Mouse (Mus musculus) macrophage (primary cell): ENCODE data around the gene Vmn1r100. TPM values are rescaled to one million over a fixed set of nuclear protein-coding genes. Genes with fewer than 3 reads are reported as not detected.
"Not testable (repeated sequence)": the region's sequence is repeated elsewhere in the genome, so short reads cannot be mapped to it uniquely, and the experiment has no call there.

Experiments used
- H3K27ac ChIP-seq: fragments of 350-480 bp; formaldehyde crosslinking; 2 replicates; pipeline ENCODE4 v1.9.0; 2021
- H3K36me3 ChIP-seq: fragments of 350-480 bp; formaldehyde crosslinking; 2 replicates; pipeline ENCODE4 v1.9.0; 2021; ENCODE audit errors: inconsistent target
- H3K4me3 ChIP-seq: fragments of 350-480 bp; formaldehyde crosslinking; 2 replicates; pipeline ENCODE4 v1.9.0; 2021; ENCODE audit errors: inconsistent target
- H3K79me2 ChIP-seq: fragments of 350-480 bp; formaldehyde crosslinking; 2 replicates; pipeline ENCODE4 v1.9.0; 2021; ENCODE audit errors: inconsistent target
- WGBS: methylation state at CpG from one replicate; pipeline ENCODE4 v1.1.7; 2026; ENCODE audit warnings: inconsistent platforms; ENCODE audit not compliant: missing documents; 5-methylcytosine and 5-hydroxymethylcytosine counted together
- polyA plus RNA-seq: library from polyadenylated mRNA; stranded (reverse); fragments of 250-400 nt; gene quantifications from 3 replicates; pipeline ENCODE4 v1.2.4, GENCODE M21; 2018; ENCODE audit warnings: inconsistent platforms
- total RNA-seq, 78 experiments: library from RNA; depleted of rRNA; stranded (reverse); fragments of 250-400 nt; gene quantifications; 1 replicate in 9 of 78; 2 replicates in 24 of 78; 3 replicates in 43 of 78; 4 replicates in 2 of 78; pipeline ENCODE4 v1.2.4; 2018; ENCODE audit warnings: inconsistent platforms in 56 of 78

Vmn1r100 gene
- total RNA-seq (2018; cell fraction: chromatin; rRNA removed): not detected
- not detected for total RNA-seq (2018; cell fraction: cytosol; rRNA removed)
- total RNA-seq (2018; cell fraction: nucleus; rRNA removed): not detected
- polyA plus RNA-seq: not detected in 3 replicates

GRCm38 (mm10) chr7:20417642-20418041 is at the start of gene Vmn1r100:
Gene Vmn1r100, plus strand, starts transcription at chr7:20417942.
- not testable (repeated sequence) for H3K79me2 ChIP-seq, H3K4me3 ChIP-seq, H3K27ac ChIP-seq, H3K36me3 ChIP-seq
- no CpG with 5 or more reads among the region's 3 CpGs for WGBS

- not testable (repeated sequence) for H3K79me2 ChIP-seq, H3K4me3 ChIP-seq, H3K36me3 ChIP-seq, H3K27ac ChIP-seq
- no CpG with 5 or more reads among the region's 1 CpGs for WGBS
These were observed 42.4 kb upstream of the Vmn1r100 start, which contains the start of gene Gm5728 for GRCm38 (mm10) chr7:20375310-20375709. Gene Gm5728, minus strand, starts transcription at chr7:20375410.

- not testable (repeated sequence) for H3K36me3 ChIP-seq, H3K27ac ChIP-seq, H3K4me3 ChIP-seq, H3K79me2 ChIP-seq
- no CpG with 5 or more reads among the region's 2 CpGs for WGBS
These were observed 24.8 kb downstream of the Vmn1r100 start, which contains the start of gene Vmn1r101 for GRCm38 (mm10) chr7:20442493-20442892. Gene Vmn1r101, minus strand, starts transcription at chr7:20442593.

Other genes with a start within 250 kb of the Vmn1r100 start
- gene Vmn1r94, start 249.6 kb upstream of the Vmn1r100 start, polyA plus RNA-seq: not detected in 3 replicates
- gene Vmn1r95, start 224.2 kb upstream of the Vmn1r100 start, polyA plus RNA-seq: not detected in 3 replicates
- gene Gm6164, start 212.3 kb upstream of the Vmn1r100 start, polyA plus RNA-seq: not detected in 3 replicates
- gene Gm4498, start 184.1 kb upstream of the Vmn1r100 start, polyA plus RNA-seq: not detected in 3 replicates
- gene Gm5890, start 155.1 kb upstream of the Vmn1r100 start, polyA plus RNA-seq: not detected in 3 replicates
- not detected in 3 replicates for gene Gm4133, start 83.9 kb upstream of the Vmn1r100 start, polyA plus RNA-seq
- not detected in 3 replicates for gene Gm5728, start 42.5 kb upstream of the Vmn1r100 start, polyA plus RNA-seq
- not detected in 3 replicates for gene Vmn1r101, start 24.7 kb downstream of the Vmn1r100 start, polyA plus RNA-seq
- gene Gm10670, start 57.0 kb downstream of the Vmn1r100 start, polyA plus RNA-seq: not detected in 3 replicates
- gene Vmn1r103, start 92.6 kb downstream of the Vmn1r100 start, polyA plus RNA-seq: not detected in 3 replicates
- gene Vmn1r104, start 115.9 kb downstream of the Vmn1r100 start, polyA plus RNA-seq: not detected in 3 replicates
- not detected in 3 replicates for gene Gm5726, start 127.8 kb downstream of the Vmn1r100 start, polyA plus RNA-seq
- not detected in 3 replicates for gene Gm4141, start 158.3 kb downstream of the Vmn1r100 start, polyA plus RNA-seq
- not detected in 3 replicates for gene Gm4513, start 181.1 kb downstream of the Vmn1r100 start, polyA plus RNA-seq